Mouse (Mus musculus): ENCODE data around the gene Cycs. TPM values are rescaled to one million over a fixed set of nuclear protein-coding genes. Genes with fewer than 3 reads are reported as not detected.
"Not testable (repeated sequence)": the region's sequence is repeated elsewhere in the genome, so short reads cannot be mapped to it uniquely, and the experiment has no call there.

The Cycs gene
- polyA plus RNA-seq, 1 experiment from 2014 or later, result 181 TPM

DNA sequence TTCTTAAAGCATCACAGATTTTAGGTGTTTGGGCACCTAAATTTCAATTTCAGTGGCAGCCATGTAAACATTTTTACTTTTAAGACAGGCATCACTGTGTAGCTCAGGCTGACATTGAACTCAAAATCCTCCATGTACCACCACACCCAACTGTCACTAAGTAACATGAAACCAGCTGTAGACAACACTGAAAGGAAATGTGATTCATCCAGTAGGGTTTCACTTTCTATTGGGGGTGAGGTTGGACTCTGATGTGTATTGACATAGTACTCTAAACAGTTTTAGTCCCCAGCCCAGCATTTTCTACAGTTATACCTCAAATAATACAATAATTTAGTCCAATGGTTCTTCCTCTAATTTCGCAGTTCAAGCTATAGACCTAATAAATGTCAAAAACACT is 5.6 kb downstream of the Cycs start:
- no peaks in the 10 kb centered on the region for H3K9me3 ChIP-seq (ENCODE audit: control insufficient read depth, low read length)
- peaks cover 20% of the 10 kb centered on the region for H3K36me3 ChIP-seq (ENCODE audit: control insufficient read depth, insufficient read depth, low read length)

GRCm38 (mm10) chr6:50558877-50559276 is 7.5 kb downstream of the Cycs start:
- Histone ChIP-seq H3K27ac (replicated peaks in 1 of 2; ENCODE audit: control insufficient read depth in 1 of 2, insufficient read depth in 1 of 2, low read depth in 2 of 2, low read length in 2 of 2) (no peak overlapping the region), H3K4me1 (ENCODE audit: control insufficient read depth in 2 of 2, insufficient read depth in 2 of 2, low read length in 2 of 2) (peaks cover 0 to 3% of the 10 kb centered on the region in 2 experiments; a peak in 1 of 4 replicates), H3K36me3 (ENCODE audit: control insufficient read depth, insufficient read depth, low read length) (peaks cover 16% of the 10 kb centered on the region), H3K27me3 (ENCODE audit: control insufficient read depth, insufficient read depth, low read length) (no peaks in the 10 kb centered on the region), H3K9ac (ENCODE audit: low read length) (no peak overlapping the region), H3K9me3 (ENCODE audit: control insufficient read depth, low read length) (no peaks in the 10 kb centered on the region), H3K4me3 (ENCODE audit: control insufficient read depth in 1 of 2, insufficient read depth in 1 of 2, low read depth in 1 of 2, low read length in 2 of 2) (no peak overlapping the region), H3K4me2 (ENCODE audit: low read length) (no peak overlapping the region)
- WGBS, result 62% methylated on average over 4 of the region's 4 CpGs
- ATAC-seq (ENCODE audit: insufficient number of reproducible peaks, insufficient read depth, low FRiP score, low read depth), result no peak

More for the DNA sequence above, 5.6 kb downstream of the Cycs start:
- 100% methylated on average over 1 of the region's 1 CpGs for WGBS
- H3K27me3 ChIP-seq (ENCODE audit: control insufficient read depth, insufficient read depth, low read length), result no peaks in the 10 kb centered on the region
- peaks cover 2 to 3% of the 10 kb centered on the region in 2 experiments; a peak in 2 of 4 replicates for H3K4me1 ChIP-seq (ENCODE audit: control insufficient read depth in 2 of 2, insufficient read depth in 2 of 2, low read length in 2 of 2)
- no peak overlapping the region for H3K9ac ChIP-seq (ENCODE audit: low read length)
- H3K4me2 ChIP-seq (ENCODE audit: low read length), result no peak overlapping the region
- no peak for ATAC-seq (ENCODE audit: insufficient number of reproducible peaks, insufficient read depth, low FRiP score, low read depth)
- no peak overlapping the region for H3K4me3 ChIP-seq (ENCODE audit: control insufficient read depth in 1 of 2, insufficient read depth in 1 of 2, low read depth in 1 of 2, low read length in 2 of 2)
- H3K27ac ChIP-seq (replicated peaks in 1 of 2; ENCODE audit: control insufficient read depth in 1 of 2, insufficient read depth in 1 of 2, low read depth in 2 of 2, low read length in 2 of 2), result no peak overlapping the region

DNA sequence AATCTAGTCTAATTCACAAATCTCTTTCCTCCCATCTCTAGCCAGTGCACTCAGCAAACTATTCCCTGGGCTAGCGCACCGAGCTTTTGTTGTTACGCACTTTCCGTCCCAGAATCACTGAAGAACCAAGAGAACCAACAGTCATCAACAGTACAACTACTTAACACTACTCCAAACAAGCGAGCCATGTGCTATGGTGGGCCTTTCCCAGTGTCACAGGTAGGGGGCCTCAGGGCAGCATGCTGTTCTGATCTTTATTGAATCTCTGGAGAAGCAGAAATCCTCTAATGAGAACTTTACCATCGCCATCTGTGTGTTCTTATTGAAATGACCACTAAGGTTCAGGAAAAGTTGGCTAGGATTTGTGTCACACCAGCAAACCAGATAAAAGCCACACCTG is 8.8 kb downstream of the Cycs start:
- H3K4me1 ChIP-seq (ENCODE audit: control insufficient read depth in 2 of 2, insufficient read depth in 2 of 2, low read length in 2 of 2), result peaks cover 0 to 3% of the 10 kb centered on the region in 2 experiments; a peak in 1 of 4 replicates

DNA sequence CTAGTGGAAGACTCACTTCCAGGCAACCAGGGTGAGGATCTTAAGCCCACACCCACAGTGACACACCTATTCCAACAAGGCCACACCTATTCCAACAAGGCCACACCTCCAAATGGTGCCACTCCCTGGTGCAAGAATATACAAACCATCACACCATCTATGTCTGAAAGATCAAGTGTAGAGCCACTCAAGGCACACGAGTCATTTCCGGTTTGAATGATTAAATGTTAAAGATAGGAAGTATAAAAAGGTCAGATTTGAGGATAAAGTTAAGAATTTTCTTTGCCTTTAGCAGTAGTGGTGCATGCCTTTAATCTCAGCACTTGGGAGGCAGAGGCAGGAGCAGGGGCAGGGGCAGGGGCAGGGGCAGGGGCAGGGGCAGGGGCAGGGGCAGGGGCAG is 12.1 kb downstream of the Cycs start:
- not testable (repeated sequence) for H3K4me3 ChIP-seq (ENCODE audit: control insufficient read depth in 1 of 2, insufficient read depth in 1 of 2, low read depth in 1 of 2, low read length in 2 of 2); H3K9ac ChIP-seq (ENCODE audit: low read length); H3K27me3 ChIP-seq (ENCODE audit: control insufficient read depth, insufficient read depth, low read length); ATAC-seq (ENCODE audit: insufficient number of reproducible peaks, insufficient read depth, low FRiP score, low read depth); H3K4me2 ChIP-seq (ENCODE audit: low read length); H3K4me1 ChIP-seq (ENCODE audit: control insufficient read depth in 2 of 2, insufficient read depth in 2 of 2, low read length in 2 of 2); H3K9me3 ChIP-seq (ENCODE audit: control insufficient read depth, low read length); H3K36me3 ChIP-seq (ENCODE audit: control insufficient read depth, insufficient read depth, low read length); H3K27ac ChIP-seq (replicated peaks in 1 of 2; ENCODE audit: control insufficient read depth in 1 of 2, insufficient read depth in 1 of 2, low read depth in 2 of 2, low read length in 2 of 2)
- 78% methylated on average over 2 of the region's 2 CpGs for WGBS

More for the DNA sequence above, 8.8 kb downstream of the Cycs start:
- H3K4me2 ChIP-seq (ENCODE audit: low read length), result no peak overlapping the region
- H3K4me3 ChIP-seq (ENCODE audit: control insufficient read depth in 1 of 2, insufficient read depth in 1 of 2, low read depth in 1 of 2, low read length in 2 of 2), result no peak overlapping the region
- no peak overlapping the region for H3K9ac ChIP-seq (ENCODE audit: low read length)
- WGBS, result 86% methylated on average over 6 of the region's 6 CpGs
- no peak for ATAC-seq (ENCODE audit: insufficient number of reproducible peaks, insufficient read depth, low FRiP score, low read depth)
- H3K27me3 ChIP-seq (ENCODE audit: control insufficient read depth, insufficient read depth, low read length), result no peaks in the 10 kb centered on the region
- no peak overlapping the region for H3K27ac ChIP-seq (replicated peaks in 1 of 2; ENCODE audit: control insufficient read depth in 1 of 2, insufficient read depth in 1 of 2, low read depth in 2 of 2, low read length in 2 of 2)
- peaks cover 2% of the 10 kb centered on the region for H3K36me3 ChIP-seq (ENCODE audit: control insufficient read depth, insufficient read depth, low read length)
- no peaks in the 10 kb centered on the region for H3K9me3 ChIP-seq (ENCODE audit: control insufficient read depth, low read length)

DNA sequence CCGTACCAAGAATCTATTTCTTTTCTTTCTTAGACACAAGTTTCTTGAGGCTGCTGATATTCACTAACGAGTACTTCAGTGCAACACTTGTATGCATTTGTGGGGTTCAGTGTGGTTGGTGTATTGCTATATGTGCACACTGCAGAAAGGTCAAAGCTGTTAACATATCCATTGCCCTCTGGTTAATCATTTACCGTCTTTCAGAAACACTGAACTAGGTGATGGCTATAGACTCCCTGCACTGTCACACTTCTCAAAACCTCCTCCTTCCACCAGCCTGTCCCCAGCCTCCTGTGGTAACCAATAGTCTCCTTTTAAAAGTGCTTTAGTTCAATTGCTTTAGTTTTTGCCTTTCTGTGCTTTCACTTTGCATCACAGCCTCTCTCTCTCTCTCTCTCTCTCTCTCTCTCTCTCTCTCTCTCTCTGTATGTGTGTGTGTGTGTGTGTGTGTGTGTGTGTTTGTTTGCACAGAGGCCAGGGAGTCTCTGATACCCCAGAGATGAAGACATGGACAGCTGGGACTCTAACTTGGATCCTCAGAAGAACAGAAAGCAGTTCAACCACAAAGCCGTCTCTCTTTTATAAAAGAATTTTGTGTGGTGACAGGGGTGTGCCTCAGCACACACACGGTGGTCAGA is 13.3 kb downstream of the Cycs start:
- no peak overlapping the region for H3K27ac ChIP-seq (replicated peaks in 1 of 2; ENCODE audit: control insufficient read depth in 1 of 2, insufficient read depth in 1 of 2, low read depth in 2 of 2, low read length in 2 of 2)
- 74% methylated on average over 5 of the region's 5 CpGs for WGBS
- no peaks in the 10 kb centered on the region for H3K9me3 ChIP-seq (ENCODE audit: control insufficient read depth, low read length)
- H3K36me3 ChIP-seq (ENCODE audit: control insufficient read depth, insufficient read depth, low read length), result no peaks in the 10 kb centered on the region
- H3K4me1 ChIP-seq (ENCODE audit: control insufficient read depth in 2 of 2, insufficient read depth in 2 of 2, low read length in 2 of 2), result no peaks in the 10 kb centered on the region
- H3K4me3 ChIP-seq (ENCODE audit: control insufficient read depth in 1 of 2, insufficient read depth in 1 of 2, low read depth in 1 of 2, low read length in 2 of 2), result no peak overlapping the region
- ATAC-seq (ENCODE audit: insufficient number of reproducible peaks, insufficient read depth, low FRiP score, low read depth), result no peak
- no peak overlapping the region for H3K4me2 ChIP-seq (ENCODE audit: low read length)
- H3K9ac ChIP-seq (ENCODE audit: low read length), result no peak overlapping the region
- H3K27me3 ChIP-seq (ENCODE audit: control insufficient read depth, insufficient read depth, low read length), result no peaks in the 10 kb centered on the region

DNA sequence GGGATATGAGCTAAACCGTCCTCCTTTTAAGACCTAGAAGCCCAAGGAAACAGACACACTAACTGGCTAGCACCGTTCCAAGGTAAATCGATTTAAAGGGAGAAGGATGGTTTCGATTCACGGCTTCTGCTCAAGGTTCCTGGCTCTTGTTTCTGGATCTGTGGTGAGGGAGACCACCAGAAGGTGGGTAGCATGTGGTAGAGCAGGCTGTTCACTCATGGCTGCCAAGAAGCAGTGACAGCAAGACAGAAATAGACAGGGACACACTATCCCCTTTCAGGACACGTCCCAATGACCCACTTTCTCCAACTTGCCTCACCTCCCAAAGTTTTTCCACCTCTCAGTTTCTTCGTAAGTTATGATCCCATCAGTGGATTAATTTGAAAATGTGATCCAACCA is 16.5 kb downstream of the Cycs start:
- Histone ChIP-seq H3K4me2 (ENCODE audit: low read length) (no peak overlapping the region), H3K9ac (ENCODE audit: low read length) (no peak overlapping the region), H3K4me1 (ENCODE audit: control insufficient read depth in 2 of 2, insufficient read depth in 2 of 2, low read length in 2 of 2) (no peaks in the 10 kb centered on the region), H3K36me3 (ENCODE audit: control insufficient read depth, insufficient read depth, low read length) (no peaks in the 10 kb centered on the region), H3K27ac (replicated peaks in 1 of 2; ENCODE audit: control insufficient read depth in 1 of 2, insufficient read depth in 1 of 2, low read depth in 2 of 2, low read length in 2 of 2) (no peak overlapping the region), H3K4me3 (ENCODE audit: control insufficient read depth in 1 of 2, insufficient read depth in 1 of 2, low read depth in 1 of 2, low read length in 2 of 2) (no peak overlapping the region), H3K9me3 (ENCODE audit: control insufficient read depth, low read length) (no peaks in the 10 kb centered on the region), H3K27me3 (ENCODE audit: control insufficient read depth, insufficient read depth, low read length) (no peaks in the 10 kb centered on the region)
- ATAC-seq (ENCODE audit: insufficient number of reproducible peaks, insufficient read depth, low FRiP score, low read depth), result no peak
- 79% methylated on average over 7 of the region's 7 CpGs for WGBS

DNA sequence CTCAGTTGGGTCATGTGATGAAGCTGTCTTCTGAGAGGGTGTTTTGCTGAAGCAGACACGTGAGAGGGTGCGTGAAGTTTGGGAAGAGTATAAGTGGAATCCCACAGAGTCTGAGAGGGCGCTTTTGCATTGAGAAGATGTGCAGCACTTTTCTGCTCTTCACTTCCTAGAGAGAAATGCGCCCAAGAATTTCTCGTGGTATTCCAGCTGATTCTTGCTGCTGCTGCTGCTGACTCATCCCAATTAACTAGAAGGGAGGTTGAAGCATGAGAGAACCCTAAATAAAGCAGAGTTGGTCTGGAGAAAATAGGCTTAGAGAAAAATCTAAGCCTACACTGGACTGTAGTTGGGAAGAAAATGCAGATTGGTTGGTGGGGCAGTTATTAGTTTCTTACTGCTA is 17.3 kb downstream of the Cycs start:
- 67% methylated on average over 5 of the region's 5 CpGs for WGBS
- no peak overlapping the region for H3K4me3 ChIP-seq (ENCODE audit: control insufficient read depth in 1 of 2, insufficient read depth in 1 of 2, low read depth in 1 of 2, low read length in 2 of 2)

More for the DNA sequence above, 17.3 kb downstream of the Cycs start:
- Histone ChIP-seq H3K36me3 (ENCODE audit: control insufficient read depth, insufficient read depth, low read length) (no peaks in the 10 kb centered on the region), H3K4me2 (ENCODE audit: low read length) (no peak overlapping the region), H3K27me3 (ENCODE audit: control insufficient read depth, insufficient read depth, low read length) (no peaks in the 10 kb centered on the region), H3K9ac (ENCODE audit: low read length) (no peak overlapping the region), H3K27ac (replicated peaks in 1 of 2; ENCODE audit: control insufficient read depth in 1 of 2, insufficient read depth in 1 of 2, low read depth in 2 of 2, low read length in 2 of 2) (no peak overlapping the region), H3K9me3 (ENCODE audit: control insufficient read depth, low read length) (no peaks in the 10 kb centered on the region), H3K4me1 (ENCODE audit: control insufficient read depth in 2 of 2, insufficient read depth in 2 of 2, low read length in 2 of 2) (no peaks in the 10 kb centered on the region)
- no peak for ATAC-seq (ENCODE audit: insufficient number of reproducible peaks, insufficient read depth, low FRiP score, low read depth)
